Mouse (Mus musculus) lung, embryonic 15.5 days (tissue): ENCODE measurements at regions not wholly inside any gene's neighbourhood (a gene's known extent, or its start where the extent isn't known, plus 50 kb on each side); places are given as distances from the start of the nearest gene placed in this dataset.
"Not testable (repeated sequence)": the region's sequence is repeated elsewhere in the genome, so short reads cannot be mapped to it uniquely, and the experiment has no call there.

ENCODE experiments used
- ATAC-seq: fragments of 200-750 bp; cut with Nextera tagmentation; 2 replicates; pipeline ENCODE4 v1.8.0; 2017; ENCODE audit warnings: moderate number of reproducible peaks, borderline replicate concordance; ENCODE audit not compliant: low FRiP score, low TSS enrichment; ENCODE audit errors: extremely low read depth
- H3K27ac ChIP-seq: fragments of 300-500 bp; sonication (generic); 2 replicates; pipeline ENCODE4 v1.5.1; 2015; ENCODE audit warnings: moderate library complexity, mild to moderate bottlenecking, inconsistent platforms
- H3K27me3 ChIP-seq: fragments of 300-500 bp; sonication (generic); 2 replicates; pipeline ENCODE4 v1.6.1; 2015; ENCODE audit warnings: inconsistent platforms
- H3K36me3 ChIP-seq: fragments of 300-500 bp; sonication (generic); 2 replicates; pipeline ENCODE4 v1.6.1; 2015; ENCODE audit warnings: inconsistent platforms
- H3K4me1 ChIP-seq: fragments of 300-500 bp; sonication (generic); 2 replicates; pipeline ENCODE4 v1.6.1; 2015; ENCODE audit warnings: inconsistent platforms
- H3K4me2 ChIP-seq: fragments of 300-500 bp; sonication (generic); 2 replicates; pipeline ENCODE4 v1.6.1; 2015; ENCODE audit warnings: inconsistent platforms, mild to moderate bottlenecking, moderate library complexity
- H3K4me3 ChIP-seq: fragments of 300-500 bp; sonication (generic); 2 replicates; pipeline ENCODE4 v1.5.1; 2015; ENCODE audit warnings: mild to moderate bottlenecking, inconsistent platforms
- H3K9ac ChIP-seq: fragments of 300-500 bp; sonication (generic); 2 replicates; pipeline ENCODE4 v1.6.1; 2015; ENCODE audit warnings: inconsistent platforms
- H3K9me3 ChIP-seq: fragments of 300-500 bp; sonication (generic); 2 replicates; pipeline ENCODE4 v1.6.1; 2016; ENCODE audit warnings: inconsistent platforms
- whole genome bisulfite sequencing: fragments of 180-500 bp; shearing (Covaris S2); methylation state at CpG from one replicate; pipeline ENCODE4 v1.1.7; 2015; 5-methylcytosine and 5-hydroxymethylcytosine counted together

DNA sequence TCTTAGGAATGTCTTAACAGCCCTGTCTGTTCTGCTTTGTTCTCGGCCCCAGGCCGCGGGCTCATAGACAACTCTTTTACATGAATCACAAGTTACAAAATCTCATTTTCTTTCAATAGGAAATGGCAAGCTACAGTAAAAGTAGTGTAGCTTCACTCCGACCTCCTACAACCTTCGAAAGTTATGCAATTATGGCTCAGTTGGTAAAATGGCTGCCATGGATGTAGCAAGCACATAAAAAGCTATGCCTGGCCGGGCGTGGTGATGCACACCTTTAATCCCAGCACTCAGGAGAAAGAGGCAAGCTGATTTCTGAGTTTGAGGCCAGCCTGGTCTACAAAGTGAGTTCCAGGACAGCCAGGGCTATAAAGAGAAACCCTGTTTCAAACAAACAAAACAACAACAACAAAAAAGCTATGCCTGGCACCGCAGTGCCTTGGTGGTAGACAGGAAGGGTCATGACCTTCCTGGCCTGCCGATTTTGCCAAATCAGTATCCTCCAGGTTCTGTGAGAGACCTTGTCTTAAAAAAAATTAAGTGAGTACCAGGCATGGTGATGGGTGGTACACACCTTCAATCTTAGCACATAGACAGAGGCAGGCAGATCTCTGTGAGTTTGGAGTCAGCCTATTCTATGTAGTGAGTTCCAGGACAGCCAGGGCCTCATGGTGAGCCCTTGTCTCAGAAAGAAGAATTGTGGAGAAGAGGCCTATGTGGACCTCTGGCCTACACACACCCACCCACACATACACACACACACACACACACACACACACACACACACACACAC is 71.8 kb upstream of the Cpsf6 start:
- Histone ChIP-seq H3K9ac (no peak overlapping the region), H3K9me3 (no peaks in the 10 kb centered on the region), H3K27ac (no peak overlapping the region), H3K27me3 (no peaks in the 10 kb centered on the region), H3K4me2 (no peak overlapping the region), H3K36me3 (no peaks in the 10 kb centered on the region), H3K4me3 (no peak overlapping the region), H3K4me1 (peaks cover 13% of the 10 kb centered on the region)
- no peak for ATAC-seq
- 83% methylated on average over 9 of the region's 9 CpGs for WGBS

GRCm38 (mm10) chr10:117450631-117451030 is 70.8 kb upstream of the Cpsf6 start:
- ATAC-seq: no peak
- no peaks in the 10 kb centered on the region for H3K9me3 ChIP-seq
- 0 out of 2 replicates have a peak, but pooled peaks cover 8% of the 10 kb centered on the region for H3K4me1 ChIP-seq
- 84% methylated on average over 4 of the region's 4 CpGs for WGBS
- H3K4me3 ChIP-seq: no peak overlapping the region
- no peak overlapping the region for H3K4me2 ChIP-seq
- H3K27ac ChIP-seq: no peak overlapping the region
- no peaks in the 10 kb centered on the region for H3K36me3 ChIP-seq
- H3K9ac ChIP-seq: no peak overlapping the region
- no peaks in the 10 kb centered on the region for H3K27me3 ChIP-seq

DNA sequence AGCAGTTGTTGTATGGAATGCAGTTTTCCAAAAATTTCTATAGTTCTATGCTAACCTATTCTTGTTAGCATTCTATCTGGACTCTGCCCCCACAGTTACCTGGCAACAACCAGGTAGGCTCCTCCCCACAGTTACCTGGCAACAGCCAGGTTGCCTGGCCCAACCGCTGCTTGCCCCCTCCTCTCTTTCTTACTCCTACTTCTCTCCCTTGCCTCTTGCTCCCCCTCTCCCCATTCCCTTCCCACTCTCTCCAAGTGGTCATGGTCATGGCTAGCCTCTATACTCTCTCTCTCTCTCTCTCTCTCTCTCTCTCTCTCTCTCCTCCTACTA is 70.4 kb upstream of the Cpsf6 start:
- Histone ChIP-seq H3K4me3 (no peak overlapping the region), H3K4me2 (no peak overlapping the region), H3K27me3 (no peaks in the 10 kb centered on the region), H3K9ac (no peak overlapping the region), H3K4me1 (0 out of 2 replicates have a peak, but pooled peaks cover 8% of the 10 kb centered on the region), H3K27ac (no peak overlapping the region), H3K36me3 (no peaks in the 10 kb centered on the region), H3K9me3 (no peaks in the 10 kb centered on the region)
- no peak for ATAC-seq
- 78% methylated on average over 1 of the region's 1 CpGs for WGBS

- H3K4me3 ChIP-seq: no peak overlapping the region
- 0 out of 2 replicates have a peak, but pooled peaks cover 8% of the 10 kb centered on the region for H3K4me1 ChIP-seq
- 73% methylated on average over 3 of the region's 3 CpGs for WGBS
- H3K9me3 ChIP-seq: no peaks in the 10 kb centered on the region
- no peak overlapping the region for H3K4me2 ChIP-seq
- H3K9ac ChIP-seq: no peak overlapping the region
- H3K36me3 ChIP-seq: no peaks in the 10 kb centered on the region
- no peak for ATAC-seq
- H3K27ac ChIP-seq: no peak overlapping the region
- H3K27me3 ChIP-seq: no peaks in the 10 kb centered on the region
Measured at GRCm38 (mm10) chr10:117449416-117450239, 69.8 kb upstream of the Cpsf6 start.

- H3K27me3 ChIP-seq, H3K4me1 ChIP-seq, H3K9me3 ChIP-seq, H3K9ac ChIP-seq, H3K4me3 ChIP-seq, H3K27ac ChIP-seq, H3K36me3 ChIP-seq, H3K4me2 ChIP-seq, ATAC-seq: not testable (repeated sequence)
- whole genome bisulfite sequencing: 90% methylated on average over 3 of the region's 3 CpGs
Measured at GRCm38 (mm10) chr10:117448783-117449182, 69.0 kb upstream of the Cpsf6 start.

GRCm38 (mm10) chr10:117447626-117448025 is 67.8 kb upstream of the Cpsf6 start:
- H3K27ac ChIP-seq: no peak overlapping the region
- no peaks in the 10 kb centered on the region for H3K36me3 ChIP-seq
- ATAC-seq: no peak
- H3K9ac ChIP-seq: no peak overlapping the region
- 0 out of 2 replicates have a peak, but pooled peaks cover 8% of the 10 kb centered on the region for H3K4me1 ChIP-seq
- H3K9me3 ChIP-seq: no peaks in the 10 kb centered on the region
- 82% methylated on average over 8 of the region's 8 CpGs for WGBS
- no peak overlapping the region for H3K4me2 ChIP-seq
- no peaks in the 10 kb centered on the region for H3K27me3 ChIP-seq
- no peak overlapping the region for H3K4me3 ChIP-seq

DNA sequence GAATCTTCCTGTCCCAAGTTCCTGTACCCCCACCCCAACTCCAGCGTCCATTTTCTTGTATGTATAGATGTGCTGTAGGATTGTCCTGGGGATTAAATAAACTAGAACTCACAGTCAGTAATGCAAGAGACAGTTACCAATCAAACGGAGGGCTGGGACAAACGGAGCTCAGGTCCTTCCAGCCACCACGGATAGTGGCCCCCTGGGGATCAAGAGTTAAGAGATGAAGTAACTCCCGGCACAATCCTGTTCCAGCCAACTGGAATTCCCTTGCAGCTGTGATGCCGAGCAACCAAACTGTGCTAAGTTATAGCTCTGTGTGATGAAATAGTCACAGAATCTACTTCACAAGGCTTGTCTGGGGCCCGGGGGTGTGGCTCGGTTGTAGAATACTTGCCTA is 67.4 kb upstream of the Cpsf6 start:
- no peaks in the 10 kb centered on the region for H3K36me3 ChIP-seq

GRCm38 (mm10) chr10:117446776-117447175 is 67.0 kb upstream of the Cpsf6 start:
- Histone ChIP-seq H3K27ac (no peak overlapping the region), H3K4me2 (no peak overlapping the region), H3K9me3 (no peaks in the 10 kb centered on the region), H3K27me3 (no peaks in the 10 kb centered on the region), H3K4me3 (no peak overlapping the region), H3K9ac (no peak overlapping the region), H3K36me3 (no peaks in the 10 kb centered on the region), H3K4me1 (0 out of 2 replicates have a peak, but pooled peaks cover 3% of the 10 kb centered on the region)
- WGBS: 76% methylated on average over 7 of the region's 7 CpGs
- no peak for ATAC-seq

More for the DNA sequence above, 67.4 kb upstream of the Cpsf6 start:
- Histone ChIP-seq H3K9ac (no peak overlapping the region), H3K4me2 (no peak overlapping the region), H3K27ac (no peak overlapping the region), H3K4me3 (no peak overlapping the region), H3K27me3 (no peaks in the 10 kb centered on the region), H3K9me3 (no peaks in the 10 kb centered on the region), H3K4me1 (0 out of 2 replicates have a peak, but pooled peaks cover 4% of the 10 kb centered on the region)
- 65% methylated on average over 8 of the region's 8 CpGs for WGBS
- ATAC-seq: no peak

- no peaks in the 10 kb centered on the region for H3K36me3 ChIP-seq
- no peaks in the 10 kb centered on the region for H3K27me3 ChIP-seq
- H3K27ac ChIP-seq: no peak overlapping the region
- 0 out of 2 replicates have a peak, but pooled peaks cover 3% of the 10 kb centered on the region for H3K4me1 ChIP-seq
- no peak overlapping the region for H3K4me2 ChIP-seq
- ATAC-seq: no peak
- no peak overlapping the region for H3K4me3 ChIP-seq
- WGBS: 91% methylated on average over 15 of the region's 15 CpGs
- no peak overlapping the region for H3K9ac ChIP-seq
- no peaks in the 10 kb centered on the region for H3K9me3 ChIP-seq
Measured at GRCm38 (mm10) chr10:117445801-117446490, 66.1 kb upstream of the Cpsf6 start.

GRCm38 (mm10) chr10:117445181-117445790 is 65.5 kb upstream of the Cpsf6 start:
- no peak overlapping the region for H3K9ac ChIP-seq
- no peaks in the 10 kb centered on the region for H3K27me3 ChIP-seq
- no peak overlapping the region for H3K27ac ChIP-seq
- H3K9me3 ChIP-seq: no peaks in the 10 kb centered on the region
- H3K4me1 ChIP-seq: no peaks in the 10 kb centered on the region
- no peak for ATAC-seq
- no peak overlapping the region for H3K4me3 ChIP-seq
- H3K4me2 ChIP-seq: no peak overlapping the region
- 39% methylated on average over 6 of the region's 6 CpGs for WGBS
- H3K36me3 ChIP-seq: no peaks in the 10 kb centered on the region

GRCm38 (mm10) chr10:117444761-117445160 is 64.9 kb upstream of the Cpsf6 start:
- no peaks in the 10 kb centered on the region for H3K27me3 ChIP-seq
- no peak for ATAC-seq
- H3K4me2 ChIP-seq: no peak overlapping the region
- H3K27ac ChIP-seq: no peak overlapping the region
- no peaks in the 10 kb centered on the region for H3K9me3 ChIP-seq
- H3K36me3 ChIP-seq: no peaks in the 10 kb centered on the region
- no peaks in the 10 kb centered on the region for H3K4me1 ChIP-seq
- no peak overlapping the region for H3K9ac ChIP-seq
- 64% methylated on average over 10 of the region's 10 CpGs for WGBS
- H3K4me3 ChIP-seq: no peak overlapping the region
